In the genomic region with DNA sequence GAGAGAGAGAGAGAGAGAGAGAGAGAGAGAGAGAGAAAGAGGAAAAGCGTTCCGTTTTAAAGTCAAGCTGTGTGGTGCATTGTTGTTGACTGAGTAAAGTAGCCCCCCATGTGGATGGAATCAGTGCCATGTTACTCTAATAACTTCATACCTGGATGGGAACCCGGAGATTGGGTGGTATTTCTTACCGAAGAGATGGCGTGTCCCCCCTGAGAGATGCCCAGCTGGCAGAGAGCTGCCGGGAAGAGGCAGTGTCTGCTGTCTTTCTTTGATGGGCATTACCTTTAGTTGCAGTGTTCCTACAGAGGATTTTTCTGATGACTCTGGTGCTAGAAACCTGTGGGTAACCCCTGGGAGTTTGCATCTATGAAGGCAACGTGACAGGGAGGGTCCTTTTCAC, we compare ENCODE assay signal across 25 mouse cellular contexts. TPM values are rescaled to one million over a fixed set of nuclear protein-coding genes. Genes with fewer than 3 reads are reported as not detected.
"Had no signal": no experiment of that assay in that cellular context is flagged by ENCODE, and none has a peak within 500 bp of the region (broad histone marks: within the 10 kb centered on the region; RNA-seq: fewer than 3 reads in every experiment).

No protein-coding gene starts in this region.

- H3K9me3 ChIP-seq: kidney, embryonic 15.5 days; limb, embryonic 12.5 days; liver, embryonic 13.5 days; lung, embryonic 15.5 days; neural tube, embryonic 12.5 days had no signal

- DNase-seq: kidney, adult 2 months; kidney, postnatal 14 days; liver; liver, embryonic 13.5 days; liver, postnatal 0 days; lung, postnatal 14 days; retina, postnatal 1 day; right cerebral cortex, postnatal 4 days; spleen, adult 18-20 months; thymus, adult 18-20 months; thymus, postnatal 14 days had no signal

- H3K4me2 ChIP-seq: kidney, embryonic 15.5 days; limb, embryonic 12.5 days; liver, embryonic 13.5 days; lung, embryonic 15.5 days; midbrain, embryonic 11.5 days; neural tube, embryonic 12.5 days had no signal

- H3K4me3 ChIP-seq: kidney, embryonic 15.5 days; limb, embryonic 12.5 days; liver, embryonic 13.5 days; lung, embryonic 15.5 days; megakaryocyte, embryonic 14.5 days; neural tube, embryonic 12.5 days had no signal

- H3K27ac ChIP-seq: kidney, embryonic 15.5 days; limb, embryonic 12.5 days; liver, embryonic 13.5 days; lung, embryonic 15.5 days; macrophage; neural tube, embryonic 12.5 days had no signal

- H3K9ac ChIP-seq: kidney, embryonic 15.5 days; limb, embryonic 12.5 days; liver, embryonic 13.5 days; liver, postnatal 0 days; lung, embryonic 15.5 days; neural tube, embryonic 12.5 days had no signal

- ATAC-seq: liver, postnatal 0 days had no signal

- H3K36me3 ChIP-seq: kidney, embryonic 15.5 days; limb, embryonic 12.5 days; liver, embryonic 13.5 days; lung, embryonic 15.5 days; neural tube, embryonic 12.5 days had no signal

- H3K27me3 ChIP-seq: kidney, embryonic 15.5 days; limb, embryonic 12.5 days; liver, embryonic 13.5 days; lung, embryonic 15.5 days; megakaryocyte, embryonic 14.5 days; neural tube, embryonic 12.5 days had no signal

- H3K4me1 ChIP-seq: kidney, embryonic 15.5 days; limb, embryonic 12.5 days; liver, embryonic 13.5 days; lung, embryonic 15.5 days; megakaryocyte, embryonic 14.5 days; neural tube, embryonic 12.5 days had no signal

RNA-seq across cellular contexts. Expression of gene Gk2, which starts 10.4 kb away (rescaled TPM):
- total RNA-seq: layer of hippocampus, adult 8-10 months; layer of hippocampus, postnatal 14 days; left cerebral cortex, adult 18-20 months; monocyte, adult 5-6 weeks had no signal
- polyA plus RNA-seq: kidney, embryonic 15.5 days; large intestine, adult 2 months; limb, embryonic 12.5 days; liver, embryonic 13.5 days; liver, postnatal 0 days; lung, embryonic 15.5 days; macrophage; midbrain, embryonic 11.5 days; neural tube, embryonic 12.5 days; stomach, embryonic 14.5 days; urinary bladder, adult 2 months had no signal
